Mouse (Mus musculus): Measurements from ENCODE around the gene Col28a1.

DNA sequence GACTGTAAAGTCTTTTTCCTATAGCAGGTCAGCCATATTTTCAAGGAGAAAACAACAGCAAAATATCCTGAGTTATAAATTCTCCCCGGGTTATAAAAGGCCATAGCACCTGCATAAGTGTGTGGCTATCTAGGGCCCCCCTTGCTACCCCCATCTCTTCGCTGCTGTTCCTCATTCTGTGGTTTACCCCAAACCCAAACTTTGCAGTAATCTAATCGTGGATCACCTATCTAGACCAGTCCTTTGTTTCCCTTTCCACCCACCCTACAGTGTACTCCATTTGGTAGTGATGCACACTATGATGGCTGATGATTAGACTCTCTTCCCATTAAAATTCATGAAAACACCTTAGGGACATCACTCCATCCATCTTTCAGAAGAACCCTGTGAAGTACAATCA is 125.3 kb downstream of the Col28a1 start:
- TF ChIP-seq GATA1 (IDR thresholded peaks at IDR 0.05; ENCODE audit: low read length) (no peak), TAL1 (IDR thresholded peaks at IDR 0.05; ENCODE audit: low read length) (no peak)

All from erythroblast, embryonic 14.5 days (primary cell).